Mouse (Mus musculus): ENCODE measurements at regions not wholly inside any gene's neighbourhood (a gene's known extent, or its start where the extent isn't known, plus 50 kb on each side); places are given as distances from the start of the nearest gene placed in this dataset.

- TF ChIP-seq POLR2A (IDR thresholded peaks at IDR 0.05; ENCODE audit: insufficient read depth, low read depth, low read length) (no peak), CTCF (IDR thresholded peaks at IDR 0.05; ENCODE audit: insufficient read depth, low read depth, low read length) (no peak)
These were observed 155.9 kb downstream of the 2410131K14Rik start for GRCm38 (mm10) chr5:118400926-118401325.
